Mouse (Mus musculus) heart, postnatal 14 days (tissue): ENCODE data around the gene C8b. TPM values are rescaled to one million over a fixed set of nuclear protein-coding genes. Genes with fewer than 3 reads are reported as not detected.

ENCODE experiments used
- DNase-seq, 2 experiments: peaks; one replicate each; pipeline ENCODE4 v3.0.0; 2021 to 2022
- intact Hi-C: fragments of 180-260 bp; cut with DNase I; formaldehyde crosslinking; loops from one replicate; pipeline ENCODE4 v1.15.1; 2025
- long read RNA-seq, 2 experiments: library from polyadenylated mRNA; stranded (forward); transcript quantifications; one replicate each; pipeline ENCODE4 v2.0.0; 2021
- total RNA-seq, 2 experiments: library from RNA; stranded (reverse); gene quantifications; 2 replicates each; pipeline ENCODE4 v1.2.3; 2021

C8b gene
- not detected for total RNA-seq
- long read RNA-seq, experiment 1, result 0 reads
- long read RNA-seq, experiment 2, result 0 reads

DNA sequence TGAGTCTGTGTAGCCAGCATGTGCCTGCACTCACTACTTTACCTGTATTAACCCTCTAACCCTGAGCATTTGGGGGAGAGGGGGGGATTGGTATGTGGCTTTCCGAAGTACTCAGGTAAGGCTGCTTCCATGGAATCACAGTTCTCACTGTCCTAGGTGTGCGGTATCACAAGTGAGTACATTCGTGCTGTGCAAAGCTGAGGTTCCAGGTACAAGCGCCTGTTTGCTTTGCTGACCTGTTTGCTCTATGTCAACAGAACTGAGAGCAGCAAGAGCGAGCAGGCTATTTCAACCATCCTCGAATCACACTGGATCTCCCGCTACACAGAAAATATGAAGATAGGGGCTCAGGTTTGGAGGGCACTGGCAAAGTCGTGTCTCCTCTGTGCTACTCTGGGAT lies at the start of gene C8b:
Gene C8b, plus strand, starts transcription at position 253 of the 400 bp plus-strand sequence.
- DNase-seq, result no peak
- intact Hi-C loops, result no loop called here

GRCm38 (mm10) chr4:104716506-104716905 lies 49.6 kb upstream of the C8b start:
- intact Hi-C loops, result no loop called here
- no peak for DNase-seq

DNA sequence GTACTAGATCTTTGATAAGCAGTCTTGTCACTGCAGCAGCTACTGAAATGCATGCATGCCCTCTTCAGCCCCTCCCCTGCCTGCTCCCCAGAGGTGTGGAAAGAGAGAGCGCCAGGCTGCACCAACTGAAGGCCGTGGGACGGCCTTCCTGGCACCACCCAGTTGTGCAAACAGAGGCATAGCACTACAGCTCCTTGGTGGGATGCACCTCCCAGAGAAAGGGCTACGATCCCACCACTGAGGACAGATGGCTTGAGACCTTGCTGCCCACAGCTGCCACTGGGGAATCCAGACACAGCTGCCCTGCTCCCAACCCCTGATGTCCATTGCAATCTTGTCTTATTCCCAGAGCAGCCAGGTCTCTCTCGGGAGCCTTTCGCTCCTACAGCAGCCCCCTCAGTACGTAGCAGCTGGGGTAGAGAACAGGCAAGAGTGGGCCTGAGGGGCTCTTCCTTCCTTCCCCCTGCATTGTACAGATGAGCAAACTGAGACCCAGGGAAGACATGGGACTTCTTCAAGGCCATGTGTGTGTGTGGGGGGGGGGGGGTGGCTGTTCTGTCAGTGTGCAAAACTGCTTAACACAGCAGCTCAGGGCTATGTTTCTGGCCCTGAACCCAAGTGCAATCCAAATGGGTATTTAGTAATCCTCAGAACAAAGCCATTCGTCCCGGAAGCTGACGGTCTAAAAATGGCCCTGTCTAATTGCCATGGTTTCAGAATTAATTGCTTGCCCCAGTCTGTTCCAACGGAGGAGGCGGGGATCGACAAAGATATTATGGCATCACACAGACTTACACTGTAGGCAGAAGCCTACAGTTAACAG lies 46.9 kb upstream of the C8b start:
- DNase-seq, result no peak
- intact Hi-C loops, result no loop called here

DNA sequence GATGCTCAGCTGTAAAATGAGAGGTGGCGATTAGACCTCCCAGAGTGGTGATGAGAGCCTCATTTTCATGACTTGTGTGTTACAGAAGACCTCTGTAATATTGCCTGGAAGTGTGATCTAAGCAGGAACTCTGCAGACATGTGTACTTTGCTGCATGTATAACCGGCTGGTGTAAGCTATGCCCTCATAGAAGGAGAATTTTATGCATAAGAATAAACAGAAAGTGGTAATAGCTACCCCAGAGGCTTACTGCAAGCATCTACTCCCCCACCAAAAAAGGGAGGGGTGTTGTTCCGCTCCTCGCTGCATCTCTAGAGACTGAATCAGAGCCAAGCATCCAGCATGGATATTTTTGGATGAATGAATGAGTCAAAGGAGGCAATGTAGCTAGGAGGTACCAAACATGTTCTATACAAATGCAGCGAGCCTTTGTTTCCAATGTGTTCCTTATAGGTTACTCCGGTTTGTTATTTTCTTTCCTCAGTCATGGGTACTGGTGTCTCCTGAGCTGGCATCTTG lies 42.5 kb upstream of the C8b start:
- no peak for DNase-seq
- intact Hi-C loops, result no loop called here

GRCm38 (mm10) chr4:104724258-104724657 lies 41.9 kb upstream of the C8b start:
- intact Hi-C loops, result no loop called here

GRCm38 (mm10) chr4:104725673-104726072 lies 40.4 kb upstream of the C8b start:
- intact Hi-C loops, result no loop called here
- no peak for DNase-seq

More at GRCm38 (mm10) chr4:104724258-104724657, 41.9 kb upstream of the C8b start:
- DNase-seq, result no peak

GRCm38 (mm10) chr4:104729185-104729584 lies 36.9 kb upstream of the C8b start:
- DNase-seq, result no peak
- intact Hi-C loops, result no loop called here

DNA sequence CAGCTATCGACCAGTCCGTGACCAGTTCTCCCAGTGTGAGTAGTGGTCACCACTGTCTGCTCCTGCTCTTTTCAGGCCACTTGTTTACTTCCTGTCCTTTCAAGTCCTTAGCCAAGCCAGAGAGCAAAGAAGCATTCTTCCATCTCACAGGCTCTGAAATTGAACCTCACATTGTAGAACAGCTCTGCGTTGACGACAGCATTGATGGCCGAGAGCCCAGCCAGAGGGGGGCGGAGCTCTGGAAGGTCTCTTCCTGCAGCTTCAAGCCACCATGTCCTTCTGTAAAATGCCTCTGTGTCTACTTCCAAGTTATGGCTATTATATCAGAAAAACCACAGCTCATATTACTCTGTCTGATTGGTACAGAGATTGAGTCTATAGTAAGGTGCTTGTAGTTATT lies 19.6 kb upstream of the C8b start:
- peak in 1 of 2 experiments; percentile 25 for DNase-seq
- intact Hi-C loops, result no loop called here

GRCm38 (mm10) chr4:104754090-104754489 lies 12.0 kb upstream of the C8b start:
- no peak for DNase-seq
- intact Hi-C loops, result no loop called here

DNA sequence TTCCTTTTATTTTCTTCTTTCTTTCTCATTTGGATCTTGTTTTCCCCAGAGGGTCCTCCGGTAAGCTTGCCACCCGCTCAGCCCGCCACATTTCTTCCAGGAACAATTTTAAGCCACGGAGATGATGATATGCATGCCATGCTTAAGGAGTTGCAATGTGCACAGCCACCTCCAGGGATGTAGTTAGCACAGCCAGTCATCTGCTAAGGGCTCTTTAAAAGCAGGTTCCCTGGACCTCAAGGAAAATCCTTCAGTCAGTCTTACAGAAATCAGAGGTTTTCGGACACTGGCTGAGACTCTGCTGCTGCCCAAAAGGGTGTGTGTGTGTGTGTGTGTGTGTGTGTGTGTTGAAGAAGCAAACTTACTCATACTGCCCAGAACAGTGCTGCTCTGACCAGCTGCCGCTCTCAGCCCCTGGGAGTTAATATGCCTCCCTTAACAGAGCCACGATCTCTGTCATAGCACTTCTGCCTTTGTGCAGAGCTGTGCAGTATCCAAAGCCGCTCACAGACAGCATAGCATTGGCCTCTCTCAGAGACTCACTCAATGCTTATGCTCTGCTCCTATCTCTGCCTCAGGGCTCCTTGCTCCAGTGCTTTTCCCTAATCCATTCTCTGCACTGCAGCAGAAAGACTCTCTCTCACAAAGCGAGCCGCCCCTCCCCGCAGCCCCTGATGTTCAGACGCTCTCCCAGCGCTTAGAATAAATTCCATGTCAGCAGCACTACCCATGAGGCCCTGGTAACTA lies 5.1 kb upstream of the C8b start:
- intact Hi-C loops, result no loop called here

DNA sequence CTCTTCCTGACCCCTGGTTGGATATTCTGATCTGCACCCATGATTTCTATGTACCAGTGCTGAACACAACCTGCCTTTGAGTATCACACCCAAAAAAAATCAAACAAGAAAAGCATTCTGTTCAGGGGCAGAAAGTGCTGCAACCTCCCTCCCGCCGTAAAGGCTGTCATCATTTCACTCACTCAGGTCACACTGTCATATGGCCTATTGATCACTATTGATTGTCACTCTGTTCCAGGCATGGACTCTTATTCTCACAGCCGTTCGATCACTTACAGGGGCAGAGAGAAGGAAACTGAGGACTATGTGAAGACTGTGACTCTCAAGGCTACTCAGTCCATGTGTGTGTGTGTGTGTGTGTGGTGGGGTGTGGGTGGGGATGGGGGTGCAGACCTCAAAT lies 2.1 kb downstream of the C8b start:
- intact Hi-C loops, result no loop called here
- DNase-seq, result no peak

More for the DNA sequence above, 5.1 kb upstream of the C8b start:
- DNase-seq, result no peak

DNA sequence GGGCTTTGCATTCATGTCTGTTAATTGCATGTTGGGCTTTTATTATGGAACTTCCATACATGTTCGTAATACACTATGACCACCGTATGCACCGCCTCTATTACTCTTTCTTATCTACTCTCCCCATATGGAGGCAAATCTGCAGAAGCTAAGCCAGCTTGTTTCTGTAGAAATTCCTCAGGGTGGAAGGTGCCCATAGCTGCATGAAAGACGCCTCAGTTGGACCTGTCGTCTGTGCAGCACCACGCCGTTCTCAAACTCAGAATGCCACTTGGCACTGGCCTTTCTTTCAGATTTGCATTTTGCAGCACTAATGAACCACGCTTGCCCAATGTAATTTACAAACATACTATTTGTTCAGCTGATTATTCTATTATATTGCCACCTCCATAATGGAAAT lies 3.5 kb downstream of the C8b start:
- DNase-seq, result no peak
- intact Hi-C loops, result no loop called here

GRCm38 (mm10) chr4:104770331-104770730 lies 4.2 kb downstream of the C8b start:
- intact Hi-C loops, result no loop called here
- DNase-seq, result no peak

DNA sequence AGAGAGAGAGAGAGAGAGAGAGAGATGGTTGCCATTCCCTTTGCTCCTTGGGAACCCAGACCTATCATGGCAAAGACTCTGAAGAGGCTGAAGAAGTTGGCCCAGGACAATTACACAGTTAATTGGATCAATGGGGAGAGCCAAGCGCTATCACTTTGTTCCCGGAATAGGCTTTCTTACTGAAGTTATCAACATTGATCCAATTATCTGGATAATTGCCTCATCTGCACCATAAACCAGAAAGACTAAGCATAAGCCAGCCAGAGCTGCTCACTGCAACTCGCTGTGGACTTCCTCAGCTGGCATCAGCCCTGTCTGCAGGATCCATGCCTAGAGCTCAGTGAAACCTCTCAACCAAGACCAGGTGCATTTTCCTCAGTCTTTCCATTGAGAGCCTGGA lies 9.5 kb downstream of the C8b start:
- no peak for DNase-seq
- intact Hi-C loops, result no loop called here

- DNase-seq, result no peak
- intact Hi-C loops, result no loop called here
Observed at GRCm38 (mm10) chr4:104779460-104779859, 13.3 kb downstream of the C8b start.

GRCm38 (mm10) chr4:104781441-104781840 lies 15.3 kb downstream of the C8b start:
- intact Hi-C loops, result no loop called here
- DNase-seq, result no peak

GRCm38 (mm10) chr4:104782346-104782745 lies 16.2 kb downstream of the C8b start:
- intact Hi-C loops, result no loop called here
- no peak for DNase-seq

DNA sequence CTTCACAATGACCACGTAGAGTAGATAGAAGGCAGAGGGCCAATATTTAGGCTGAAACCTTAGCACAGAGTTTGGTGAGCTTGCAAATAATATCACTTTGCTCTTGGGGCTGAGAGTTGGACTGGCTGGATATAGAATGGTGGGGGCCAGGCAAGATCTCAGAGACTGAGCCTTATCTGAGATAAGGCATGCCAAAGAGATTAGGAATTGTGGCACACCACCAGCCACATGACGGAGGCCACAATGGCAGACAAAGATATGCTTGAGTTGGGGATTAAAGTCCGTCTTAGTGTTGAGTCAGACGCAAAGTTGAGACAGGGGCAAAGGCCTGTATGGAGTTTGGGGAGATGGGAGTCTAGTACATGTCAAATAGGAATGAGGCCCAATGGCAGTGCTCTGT lies 26.0 kb downstream of the C8b start:
- intact Hi-C loops, result no loop called here
- no peak for DNase-seq

DNA sequence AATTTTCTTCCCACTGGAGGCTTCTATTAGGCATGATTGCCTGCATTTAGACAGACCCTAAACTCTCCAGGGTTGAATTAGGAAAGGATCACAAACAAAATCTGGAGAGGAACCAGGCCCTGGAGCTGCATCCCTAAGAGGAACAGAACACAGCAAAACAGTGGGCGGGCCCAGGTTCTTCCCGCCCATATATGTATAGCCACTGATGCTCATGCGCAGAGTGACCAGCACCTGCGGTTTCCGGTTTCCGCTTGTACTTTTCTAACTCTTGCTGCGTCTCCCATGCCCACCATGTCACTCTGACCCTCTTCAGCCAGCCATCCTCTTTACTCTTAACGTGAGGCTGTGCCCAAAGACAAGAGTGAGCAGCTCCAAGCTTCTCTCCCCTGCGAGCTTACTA lies 32.8 kb downstream of the C8b start:
- intact Hi-C loops, result no loop called here

GRCm38 (mm10) chr4:104801625-104802024 lies 35.5 kb downstream of the C8b start:
- DNase-seq, result no peak
- intact Hi-C loops, result no loop called here

More for the DNA sequence above, 32.8 kb downstream of the C8b start:
- DNase-seq, result no peak

- intact Hi-C loops, result no loop called here
Observed at GRCm38 (mm10) chr4:104804100-104804499, 38.0 kb downstream of the C8b start.

More at GRCm38 (mm10) chr4:104804100-104804499, 38.0 kb downstream of the C8b start:
- DNase-seq, result no peak
